Mouse (Mus musculus): Measurements from ENCODE around the gene Kcnq1.

DNA sequence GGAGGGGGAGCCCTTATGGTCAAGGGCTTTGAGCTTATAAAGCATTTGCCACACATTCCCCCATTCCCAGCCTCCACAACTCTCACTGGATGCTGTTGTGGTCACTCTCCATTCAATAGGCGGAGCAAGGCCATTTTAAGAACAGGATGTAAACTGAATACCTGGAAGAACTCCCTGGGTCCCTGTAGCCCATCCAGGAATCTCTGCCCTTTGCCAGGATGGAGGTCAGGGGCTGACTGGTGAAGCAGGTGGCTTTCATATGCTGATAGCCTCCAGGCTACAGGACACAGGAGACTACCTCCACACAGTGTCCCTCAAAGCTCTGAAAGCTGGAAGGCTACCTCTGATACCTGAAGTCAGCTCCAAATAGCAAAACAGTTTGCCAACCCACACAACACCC, 326.5 kb downstream of the Kcnq1 start:
- TF ChIP-seq CTCF (IDR thresholded peaks at IDR 0.05; ENCODE audit: low read depth) (no peak), EP300 (IDR thresholded peaks at IDR 0.05; ENCODE audit: low read depth) (no peak)
